Mouse (Mus musculus) liver, embryonic 16.5 days (tissue): Measurements from ENCODE around the gene Rab3d. TPM values are rescaled to one million over a fixed set of nuclear protein-coding genes. Genes with fewer than 3 reads are reported as not detected.
A peak's percentile ranks its signal among the peaks of the same experiment; 100 is the strongest.
"Not testable (repeated sequence)": the region's sequence is repeated elsewhere in the genome, so short reads cannot be mapped to it uniquely, and the experiment has no call there.

Source experiments
- ATAC-seq: fragments of 200-750 bp; cut with Nextera tagmentation; 2 replicates; pipeline ENCODE4 v1.8.0; 2017; ENCODE audit warnings: low read depth, mild to moderate bottlenecking, moderate number of reproducible peaks, moderate library complexity
- H3K27ac ChIP-seq: fragments of 300-500 bp; sonication (generic); 2 replicates; pipeline ENCODE4 v1.5.1; 2014; ENCODE audit warnings: mild to moderate bottlenecking, low read length
- H3K27me3 ChIP-seq: fragments of 300-500 bp; sonication (generic); 2 replicates; pipeline ENCODE4 v1.6.1; 2014; ENCODE audit warnings: low read depth, low read length, mixed read lengths; ENCODE audit not compliant: control insufficient read depth, insufficient read depth
- H3K36me3 ChIP-seq: fragments of 300-500 bp; sonication (generic); 2 replicates; pipeline ENCODE4 v1.6.1; 2014; ENCODE audit warnings: mild to moderate bottlenecking; ENCODE audit not compliant: control insufficient read depth, insufficient read depth
- H3K4me1 ChIP-seq: fragments of 300-500 bp; sonication (generic); 2 replicates; pipeline ENCODE4 v1.6.1; 2014; ENCODE audit warnings: low read depth, low read length, mixed read lengths; ENCODE audit not compliant: control insufficient read depth
- H3K4me2 ChIP-seq: fragments of 300-500 bp; sonication (generic); 2 replicates; pipeline ENCODE4 v1.6.1; 2014; ENCODE audit warnings: low read depth, low read length, mixed read lengths
- H3K4me3 ChIP-seq: fragments of 300-500 bp; sonication (generic); 2 replicates; pipeline ENCODE4 v1.5.1; 2014; ENCODE audit warnings: low read depth, mild to moderate bottlenecking, low read length
- H3K9ac ChIP-seq: fragments of 300-500 bp; sonication (generic); 2 replicates; pipeline ENCODE4 v1.6.1; 2014; ENCODE audit warnings: low read depth, low read length
- H3K9me3 ChIP-seq: fragments of 300-500 bp; sonication (generic); replicated peaks from 2 replicates; pipeline ENCODE4 v1.6.1; 2016; ENCODE audit warnings: low read length; ENCODE audit not compliant: control insufficient read depth
- WGBS: fragments of 180-500 bp; shearing (Covaris S2); extraction: QIAGEN DNeasy Blood & Tissue Kit; methylation state at CpG from one replicate; pipeline ENCODE4 v1.1.7; 2014; ENCODE audit not compliant: insufficient replicate concordance; 5-methylcytosine and 5-hydroxymethylcytosine counted together
- polyA plus RNA-seq: library from polyadenylated mRNA; unstranded; fragments of >200 nt; fragmentation: Nextera tagmentation; extraction: Ambion mirVana; gene quantifications from 2 replicates; pipeline ENCODE4 v1.2.1, GENCODE M21; 2015

The Rab3d gene
- polyA plus RNA-seq, 1 experiment from 2014 or later = 13.9 TPM

DNA sequence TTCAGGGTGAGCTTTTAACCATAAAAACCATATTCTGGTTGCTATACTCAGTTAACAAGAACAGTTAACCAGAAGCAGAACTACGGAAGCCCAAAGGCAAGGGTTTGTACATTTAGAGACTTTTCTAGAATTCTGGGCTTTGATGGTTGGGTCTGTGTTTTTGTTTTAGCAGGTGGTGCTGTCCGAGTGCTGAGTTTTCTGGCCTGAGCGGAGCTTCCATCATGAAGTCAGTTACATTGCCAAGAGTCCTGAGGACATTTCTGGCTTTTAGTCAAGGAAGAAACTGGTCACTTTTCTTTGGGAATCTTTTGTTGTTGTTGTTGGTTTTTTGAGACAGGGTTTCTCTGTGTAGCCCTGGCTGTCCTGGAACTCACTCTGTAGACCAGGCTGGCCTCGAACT is 14.0 kb downstream of the Rab3d start:
- Histone ChIP-seq H3K4me1 (no peaks in the 10 kb centered on the region), H3K9me3 (no peaks in the 10 kb centered on the region), H3K4me2 (no peak overlapping the region), H3K4me3 (no peak overlapping the region), H3K27me3 (no peaks in the 10 kb centered on the region), H3K27ac (no peak overlapping the region), H3K36me3 (no peaks in the 10 kb centered on the region), H3K9ac (no peak overlapping the region)
- 65% methylated on average over 4 of the region's 4 CpGs for WGBS
- no peak for ATAC-seq

GRCm38 (mm10) chr9:21901223-21901820 is 16.7 kb downstream of the Rab3d start:
- peak; percentile 56; the same call in 1 of the 2 replicates for ATAC-seq
- peak overlapping the region; percentile 35 for H3K4me3 ChIP-seq
- no peaks in the 10 kb centered on the region for H3K36me3 ChIP-seq
- no peaks in the 10 kb centered on the region for H3K9me3 ChIP-seq
- no peaks in the 10 kb centered on the region for H3K27me3 ChIP-seq
- 10% methylated on average over 10 of the region's 10 CpGs for WGBS
- H3K27ac ChIP-seq = no peak overlapping the region
- H3K9ac ChIP-seq = no peak overlapping the region; the same call in 1 of the 2 replicates
- no peaks in the 10 kb centered on the region for H3K4me1 ChIP-seq
- H3K4me2 ChIP-seq = peak overlapping the region; percentile 38

GRCm38 (mm10) chr9:21889229-21889628 is 28.8 kb downstream of the Rab3d start:
- H3K4me1 ChIP-seq = no peaks in the 10 kb centered on the region
- H3K4me3 ChIP-seq = no peak overlapping the region
- H3K4me2 ChIP-seq = no peak overlapping the region
- 40% methylated on average over 3 of the region's 3 CpGs for WGBS
- no peak overlapping the region for H3K9ac ChIP-seq
- no peaks in the 10 kb centered on the region for H3K36me3 ChIP-seq
- no peaks in the 10 kb centered on the region for H3K9me3 ChIP-seq
- H3K27me3 ChIP-seq = no peaks in the 10 kb centered on the region
- ATAC-seq = no peak
- no peak overlapping the region for H3K27ac ChIP-seq

DNA sequence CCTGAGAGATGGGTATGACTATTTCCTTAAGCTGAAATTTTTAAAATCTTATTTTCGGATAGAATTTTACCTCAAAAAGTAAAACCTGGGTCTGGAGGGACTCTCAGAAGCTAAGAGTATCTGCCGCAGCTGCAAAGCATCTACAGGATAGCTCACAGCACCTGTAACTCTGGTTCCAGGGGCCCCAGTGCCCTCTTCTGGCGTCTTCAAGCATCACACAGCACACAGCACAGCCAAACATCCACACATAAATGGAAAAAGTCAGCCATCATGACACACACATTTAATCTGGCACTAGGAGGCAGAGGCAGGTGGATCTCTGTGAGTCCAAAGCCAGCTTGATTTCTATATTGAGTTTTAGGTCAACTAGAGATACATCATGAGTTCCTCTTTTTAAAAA is 41.4 kb downstream of the Rab3d start:
- Histone ChIP-seq H3K27ac (no peak overlapping the region), H3K36me3 (no peaks in the 10 kb centered on the region), H3K9me3 (no peaks in the 10 kb centered on the region), H3K4me2 (no peak overlapping the region), H3K4me3 (no peak overlapping the region), H3K4me1 (no peaks in the 10 kb centered on the region), H3K27me3 (no peaks in the 10 kb centered on the region), H3K9ac (no peak overlapping the region)
- WGBS = 45% methylated on average over 3 of the region's 3 CpGs
- ATAC-seq = no peak

DNA sequence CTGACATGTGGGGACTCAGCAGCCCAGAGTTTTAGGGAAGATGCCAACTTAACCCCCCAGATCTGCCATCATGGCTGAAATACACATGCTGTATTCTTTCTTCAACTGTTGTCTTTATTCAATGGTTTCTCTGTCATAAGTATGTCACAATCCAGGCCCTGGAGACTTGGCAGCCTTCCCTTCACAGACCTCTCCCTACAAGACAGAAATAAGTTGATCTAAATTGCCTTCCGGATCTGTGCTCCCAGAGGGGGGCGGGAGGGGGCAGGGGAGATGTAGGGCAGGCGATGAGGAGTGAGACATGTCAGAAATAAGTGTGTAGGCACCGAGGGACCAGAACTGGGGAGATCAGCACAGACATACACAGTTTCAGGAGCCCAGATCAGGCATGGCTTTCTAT is 45.8 kb downstream of the Rab3d start:
- H3K4me2 ChIP-seq = no peak overlapping the region
- H3K9me3 ChIP-seq = no peaks in the 10 kb centered on the region
- H3K4me1 ChIP-seq = no peaks in the 10 kb centered on the region
- H3K36me3 ChIP-seq = no peaks in the 10 kb centered on the region
- H3K27ac ChIP-seq = no peak overlapping the region
- no peak overlapping the region for H3K4me3 ChIP-seq
- no peak for ATAC-seq
- H3K27me3 ChIP-seq = no peaks in the 10 kb centered on the region; the same call in 1 of the 2 replicates
- H3K9ac ChIP-seq = no peak overlapping the region
- WGBS = 44% methylated on average over 4 of the region's 4 CpGs

DNA sequence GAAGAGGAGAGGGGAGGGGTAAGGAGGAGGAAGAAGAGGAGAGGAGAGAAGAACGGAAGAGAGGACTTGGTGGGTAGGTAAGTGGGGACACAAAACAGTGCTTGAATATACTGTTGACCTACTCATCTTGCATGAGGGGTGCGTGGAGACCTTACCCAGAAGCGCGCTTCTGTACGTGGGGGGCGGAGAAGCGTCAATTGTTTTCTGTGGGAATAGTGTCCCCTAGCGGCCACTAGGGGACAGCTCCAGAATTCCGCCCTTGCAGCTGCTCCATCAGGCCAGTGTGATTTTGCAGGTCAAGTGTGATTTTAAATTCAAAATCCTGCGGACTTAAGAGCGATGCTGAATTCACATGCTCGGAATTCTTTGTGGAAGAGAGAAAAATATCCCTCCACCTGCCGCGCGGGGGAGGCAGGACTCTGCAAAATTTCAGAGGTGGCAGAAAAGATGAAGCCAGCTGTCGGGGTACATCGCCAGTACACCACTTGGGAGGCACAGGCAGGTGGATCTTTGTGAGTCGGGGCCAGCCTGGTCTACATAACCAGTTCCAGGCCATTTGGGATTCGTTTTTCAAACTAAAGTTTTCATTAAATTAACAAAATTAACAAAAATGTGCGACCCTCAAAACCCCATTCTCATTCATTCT is 47.0 kb downstream of the Rab3d start:
- Histone ChIP-seq H3K36me3 (no peaks in the 10 kb centered on the region), H3K27ac (no peak overlapping the region), H3K4me1 (no peaks in the 10 kb centered on the region), H3K9ac (no peak overlapping the region), H3K9me3 (no peaks in the 10 kb centered on the region), H3K27me3 (no peaks in the 10 kb centered on the region; the same call in 1 of the 2 replicates), H3K4me2 (no peak overlapping the region), H3K4me3 (no peak overlapping the region)
- WGBS = 12% methylated on average over 20 of the region's 20 CpGs
- ATAC-seq = no peak

GRCm38 (mm10) chr9:21869290-21869689 is 48.7 kb downstream of the Rab3d start:
- H3K27ac ChIP-seq, ATAC-seq, H3K4me1 ChIP-seq, H3K9me3 ChIP-seq, H3K4me3 ChIP-seq, H3K27me3 ChIP-seq, H3K36me3 ChIP-seq, H3K4me2 ChIP-seq, H3K9ac ChIP-seq: not testable (repeated sequence)
- 48% methylated on average over 7 of the region's 7 CpGs for WGBS

- 59% methylated on average over 3 of the region's 3 CpGs for WGBS
These were observed 50.3 kb downstream of the Rab3d start for GRCm38 (mm10) chr9:21867726-21868125.

GRCm38 (mm10) chr9:21866641-21867040 is 51.4 kb downstream of the Rab3d start:
- Histone ChIP-seq H3K27ac (no peak overlapping the region), H3K36me3 (no peaks in the 10 kb centered on the region), H3K4me1 (no peaks in the 10 kb centered on the region; the same call in 1 of the 2 replicates), H3K4me2 (no peak overlapping the region), H3K9me3 (no peaks in the 10 kb centered on the region; the same call in 1 of the 2 replicates), H3K4me3 (no peak overlapping the region), H3K27me3 (no peaks in the 10 kb centered on the region; the same call in 1 of the 2 replicates), H3K9ac (no peak overlapping the region)
- ATAC-seq = no peak
- 57% methylated on average over 2 of the region's 2 CpGs for WGBS

More at GRCm38 (mm10) chr9:21867726-21868125, 50.3 kb downstream of the Rab3d start:
- Histone ChIP-seq H3K4me3 (no peak overlapping the region), H3K9me3 (no peaks in the 10 kb centered on the region), H3K4me1 (no peaks in the 10 kb centered on the region; the same call in 1 of the 2 replicates), H3K27me3 (no peaks in the 10 kb centered on the region; the same call in 1 of the 2 replicates), H3K4me2 (no peak overlapping the region), H3K27ac (no peak overlapping the region), H3K36me3 (no peaks in the 10 kb centered on the region), H3K9ac (no peak overlapping the region)
- ATAC-seq = no peak
